Mouse (Mus musculus) stomach, postnatal 0 days (tissue): Measurements from ENCODE around the gene Myo5a.

Experiments used
- CTCF ChIP-seq: IDR thresholded peaks from 2 replicates; pipeline ENCODE4 v1.5.1; 2016; ENCODE audit warnings: antibody characterized with exemption, low read depth, mild to moderate bottlenecking, moderate library complexity
- EP300 ChIP-seq: optimal IDR thresholded peaks from 2 replicates; pipeline ENCODE3; 2016; ENCODE audit warnings: antibody characterized with exemption

DNA sequence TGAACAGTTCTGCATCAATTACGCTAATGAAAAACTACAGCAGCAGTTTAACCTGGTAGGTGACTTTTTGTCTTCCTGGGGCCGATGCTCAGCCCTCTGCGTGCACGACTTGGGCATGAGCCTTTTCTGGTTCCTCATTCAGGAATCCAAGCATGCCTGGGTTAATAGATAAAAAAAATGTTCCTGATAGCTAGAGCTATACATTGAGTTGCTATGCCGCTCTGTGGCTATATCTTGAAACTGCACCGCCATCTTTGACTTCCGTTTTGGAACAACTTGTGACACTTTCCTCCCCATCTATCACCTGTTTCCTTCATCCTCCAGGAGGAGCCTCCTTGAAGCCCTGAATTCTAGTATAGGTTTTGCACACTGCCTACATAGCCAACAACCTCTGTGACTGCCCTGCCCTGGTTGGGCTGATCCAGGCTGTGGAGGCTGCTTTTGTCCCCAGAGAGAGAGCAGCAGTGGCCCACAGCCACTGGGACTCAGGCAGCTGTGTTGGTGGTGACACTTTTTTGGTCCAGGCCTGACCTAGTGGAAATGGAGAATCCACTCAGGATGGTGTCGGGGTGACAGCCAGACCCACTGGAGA lies 191.5 kb downstream of the Myo5a start:
- TF ChIP-seq CTCF (peak; percentile 63), EP300 (no peak)
